Mouse (Mus musculus) stomach, embryonic 16.5 days (tissue): ENCODE data around the gene Dnah8. TPM values are rescaled to one million over a fixed set of nuclear protein-coding genes. Genes with fewer than 3 reads are reported as not detected.

ENCODE experiments used
- ATAC-seq: fragments of 200-750 bp; cut with Nextera tagmentation; 2 replicates; pipeline ENCODE4 v1.8.0; 2017; ENCODE audit warnings: moderate number of reproducible peaks, moderate TSS enrichment; ENCODE audit not compliant: insufficient read depth, low FRiP score
- H3K27ac ChIP-seq: fragments of 300-500 bp; sonication (generic); 2 replicates; pipeline ENCODE4 v1.5.1; 2014; ENCODE audit warnings: low read length
- H3K27me3 ChIP-seq: fragments of 300-500 bp; sonication (generic); 2 replicates; pipeline ENCODE4 v1.6.1; 2014; ENCODE audit warnings: low read length, control low read depth, mixed read lengths; ENCODE audit not compliant: control insufficient read depth, insufficient read depth
- H3K36me3 ChIP-seq: fragments of 300-500 bp; sonication (generic); 2 replicates; pipeline ENCODE4 v1.6.1; 2014; ENCODE audit warnings: low read length; ENCODE audit not compliant: control insufficient read depth, insufficient read depth
- H3K4me1 ChIP-seq: fragments of 300-500 bp; sonication (generic); 2 replicates; pipeline ENCODE4 v1.6.1; 2014; ENCODE audit warnings: low read length, control low read depth, mixed read lengths; ENCODE audit not compliant: control insufficient read depth, insufficient read depth
- H3K4me2 ChIP-seq: fragments of 300-500 bp; sonication (generic); 2 replicates; pipeline ENCODE4 v1.6.1; 2014; ENCODE audit warnings: low read depth, low read length, mixed read lengths
- H3K4me3 ChIP-seq: fragments of 300-500 bp; sonication (generic); replicated peaks from 2 replicates; pipeline ENCODE4 v1.5.1; 2014; ENCODE audit warnings: mild to moderate bottlenecking, low read length
- H3K9ac ChIP-seq: fragments of 300-500 bp; sonication (generic); 2 replicates; pipeline ENCODE4 v1.6.1; 2014; ENCODE audit warnings: low read length
- H3K9me3 ChIP-seq: fragments of 300-500 bp; sonication (generic); replicated peaks from 2 replicates; pipeline ENCODE4 v1.6.1; 2016; ENCODE audit warnings: low read length, control low read depth; ENCODE audit not compliant: control insufficient read depth
- WGBS: fragments of 180-500 bp; shearing (Covaris S2); extraction: QIAGEN DNeasy Blood & Tissue Kit; methylation state at CpG from one replicate; pipeline ENCODE4 v1.1.7; 2014; 5-methylcytosine and 5-hydroxymethylcytosine counted together
- polyA plus RNA-seq: library from polyadenylated mRNA; unstranded; fragments of >200 nt; fragmentation: Nextera tagmentation; extraction: Ambion mirVana; gene quantifications from 2 replicates; pipeline ENCODE4 v1.2.1, GENCODE M21; 2015

Gene Dnah8
- polyA plus RNA-seq, 1 experiment from 2014 or later: 1.7 TPM

GRCm38 (mm10) chr17:30892086-30892485 lies 267.9 kb downstream of the Dnah8 start:
- H3K4me1 ChIP-seq: no peaks in the 10 kb centered on the region
- no peak overlapping the region for H3K4me3 ChIP-seq
- no peak overlapping the region for H3K4me2 ChIP-seq
- no peak for ATAC-seq
- WGBS: 27% methylated on average over 1 of the region's 1 CpGs
- no peaks in the 10 kb centered on the region for H3K9me3 ChIP-seq
- no peaks in the 10 kb centered on the region for H3K27me3 ChIP-seq
- no peak overlapping the region for H3K27ac ChIP-seq
- no peak overlapping the region for H3K9ac ChIP-seq
- no peaks in the 10 kb centered on the region for H3K36me3 ChIP-seq

GRCm38 (mm10) chr17:30892730-30893129 lies 268.6 kb downstream of the Dnah8 start:
- ATAC-seq: no peak
- H3K4me3 ChIP-seq: no peak overlapping the region
- no peaks in the 10 kb centered on the region for H3K9me3 ChIP-seq
- H3K9ac ChIP-seq: no peak overlapping the region
- H3K27ac ChIP-seq: no peak overlapping the region
- no peaks in the 10 kb centered on the region for H3K4me1 ChIP-seq
- H3K4me2 ChIP-seq: no peak overlapping the region
- no peaks in the 10 kb centered on the region for H3K36me3 ChIP-seq
- 38% methylated on average over 2 of the region's 2 CpGs for WGBS
- no peaks in the 10 kb centered on the region for H3K27me3 ChIP-seq

GRCm38 (mm10) chr17:30897075-30897474 lies 272.9 kb downstream of the Dnah8 start:
- Histone ChIP-seq H3K4me1 (peaks cover 7% of the 10 kb centered on the region; the same call in 1 of the 2 replicates), H3K27me3 (peaks cover 22% of the 10 kb centered on the region), H3K27ac (no peak overlapping the region), H3K4me3 (no peak overlapping the region), H3K9ac (no peak overlapping the region), H3K9me3 (no peaks in the 10 kb centered on the region), H3K36me3 (no peaks in the 10 kb centered on the region), H3K4me2 (no peak overlapping the region)
- 10% methylated on average over 2 of the region's 2 CpGs for WGBS
- ATAC-seq: no peak

GRCm38 (mm10) chr17:30901627-30902026 lies 277.5 kb downstream of the Dnah8 start, which contains the start of gene Glp1r:
Glp1r (plus strand) TSS chr17:30901817.
- peak within 1 kb of the TSS; percentile 65 for H3K9ac ChIP-seq
- WGBS: under 1% methylated on average over 36 of the region's 37 CpGs
- H3K36me3 ChIP-seq: no peaks in the 10 kb centered on the region
- peak within 1 kb of the TSS; percentile 52 for H3K4me3 ChIP-seq
- H3K4me1 ChIP-seq: peaks cover 7% of the 10 kb centered on the region; the same call in 1 of the 2 replicates
- peak within 1 kb of the TSS; percentile 88 for H3K4me2 ChIP-seq
- peak; percentile 62; the same call in 1 of the 2 replicates for ATAC-seq
- no peak within 1 kb of the TSS for H3K27ac ChIP-seq
- H3K9me3 ChIP-seq: no peaks in the 10 kb centered on the region
- peaks cover 32% of the 10 kb centered on the region for H3K27me3 ChIP-seq

- Histone ChIP-seq H3K27me3 (peaks cover 32% of the 10 kb centered on the region), H3K27ac (no peak overlapping the region), H3K36me3 (no peaks in the 10 kb centered on the region), H3K4me1 (peaks cover 7% of the 10 kb centered on the region; the same call in 1 of the 2 replicates), H3K9me3 (no peaks in the 10 kb centered on the region), H3K9ac (no peak overlapping the region), H3K4me3 (no peak overlapping the region), H3K4me2 (no peak overlapping the region)
- WGBS: 65% methylated on average over 2 of the region's 2 CpGs
- no peak for ATAC-seq
Observed at GRCm38 (mm10) chr17:30904096-30904495, 279.9 kb downstream of the Dnah8 start.

GRCm38 (mm10) chr17:30907577-30907976 lies 283.4 kb downstream of the Dnah8 start:
- no peaks in the 10 kb centered on the region for H3K36me3 ChIP-seq

GRCm38 (mm10) chr17:30910866-30911731 lies 286.9 kb downstream of the Dnah8 start:
- no peaks in the 10 kb centered on the region for H3K36me3 ChIP-seq
- WGBS: 61% methylated on average over 27 of the region's 27 CpGs
- no peaks in the 10 kb centered on the region for H3K4me1 ChIP-seq
- no peaks in the 10 kb centered on the region for H3K9me3 ChIP-seq
- ATAC-seq: no peak
- H3K4me2 ChIP-seq: 0 out of 2 replicates have a peak overlapping the region, but pooled peaks have one; percentile 5
- no peak overlapping the region for H3K4me3 ChIP-seq
- H3K9ac ChIP-seq: no peak overlapping the region
- H3K27me3 ChIP-seq: no peaks in the 10 kb centered on the region
- H3K27ac ChIP-seq: no peak overlapping the region

More at GRCm38 (mm10) chr17:30907577-30907976, 283.4 kb downstream of the Dnah8 start:
- WGBS: 52% methylated on average over 4 of the region's 4 CpGs
- H3K27me3 ChIP-seq: peaks cover 6% of the 10 kb centered on the region
- H3K4me1 ChIP-seq: no peaks in the 10 kb centered on the region
- no peak overlapping the region for H3K27ac ChIP-seq
- no peaks in the 10 kb centered on the region for H3K9me3 ChIP-seq
- no peak for ATAC-seq
- no peak overlapping the region for H3K4me2 ChIP-seq
- no peak overlapping the region for H3K4me3 ChIP-seq
- H3K9ac ChIP-seq: no peak overlapping the region

GRCm38 (mm10) chr17:30911732-30912088 lies 287.6 kb downstream of the Dnah8 start:
- H3K27ac ChIP-seq: no peak overlapping the region
- 32% methylated on average over 8 of the region's 8 CpGs for WGBS
- no peaks in the 10 kb centered on the region for H3K4me1 ChIP-seq
- no peaks in the 10 kb centered on the region for H3K27me3 ChIP-seq
- H3K36me3 ChIP-seq: no peaks in the 10 kb centered on the region
- H3K4me2 ChIP-seq: 0 out of 2 replicates have a peak overlapping the region, but pooled peaks have one; percentile 5
- H3K9me3 ChIP-seq: no peaks in the 10 kb centered on the region
- no peak for ATAC-seq
- H3K4me3 ChIP-seq: no peak overlapping the region
- H3K9ac ChIP-seq: no peak overlapping the region

GRCm38 (mm10) chr17:30912536-30912935 lies 288.4 kb downstream of the Dnah8 start:
- Histone ChIP-seq H3K9ac (no peak overlapping the region), H3K9me3 (no peaks in the 10 kb centered on the region), H3K36me3 (no peaks in the 10 kb centered on the region), H3K27ac (no peak overlapping the region), H3K4me3 (no peak overlapping the region), H3K27me3 (no peaks in the 10 kb centered on the region), H3K4me1 (no peaks in the 10 kb centered on the region), H3K4me2 (no peak overlapping the region)
- 69% methylated on average over 5 of the region's 5 CpGs for WGBS
- no peak for ATAC-seq
